Mouse (Mus musculus) ES-CJ7 (cell line): ENCODE results near the gene Lipa.
A peak's percentile ranks its signal among the peaks of the same experiment; 100 is the strongest.

Experiments used
- DNase-seq: peaks from one replicate; pipeline ENCODE4 v3.0.0; 2011; ENCODE audit warnings: low read depth, low spot score

Gene Lipa

DNA sequence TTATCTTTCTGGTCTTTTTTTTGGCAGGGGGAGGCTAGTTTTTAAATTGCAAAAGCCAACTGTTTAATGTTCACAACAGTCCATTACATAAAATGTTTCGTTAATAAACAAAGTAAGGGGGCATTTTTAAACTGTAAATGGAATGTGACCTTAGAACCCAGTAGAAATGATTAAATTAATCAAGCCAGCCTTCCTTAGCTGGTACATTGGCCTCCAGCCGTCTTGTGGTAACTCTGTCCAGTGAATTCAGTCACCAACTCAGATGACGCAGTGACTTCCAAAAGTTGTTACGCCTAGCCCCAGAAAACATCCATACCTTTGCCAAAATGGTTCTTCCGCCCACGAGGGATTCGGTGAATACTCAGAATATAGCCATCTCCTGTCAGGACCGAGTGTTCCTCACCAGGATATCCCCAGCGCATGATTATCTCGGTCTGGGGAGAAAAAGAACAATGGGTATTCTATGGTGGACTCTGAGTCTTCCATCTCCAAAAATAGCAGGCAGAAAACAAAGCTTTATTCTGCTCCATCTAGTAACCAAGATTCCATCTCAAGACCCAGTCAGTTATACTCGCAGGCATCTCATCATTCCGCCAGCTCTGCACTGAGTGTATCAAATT is 4.1 kb downstream of the Lipa start:
- DNase-seq = no peak

DNA sequence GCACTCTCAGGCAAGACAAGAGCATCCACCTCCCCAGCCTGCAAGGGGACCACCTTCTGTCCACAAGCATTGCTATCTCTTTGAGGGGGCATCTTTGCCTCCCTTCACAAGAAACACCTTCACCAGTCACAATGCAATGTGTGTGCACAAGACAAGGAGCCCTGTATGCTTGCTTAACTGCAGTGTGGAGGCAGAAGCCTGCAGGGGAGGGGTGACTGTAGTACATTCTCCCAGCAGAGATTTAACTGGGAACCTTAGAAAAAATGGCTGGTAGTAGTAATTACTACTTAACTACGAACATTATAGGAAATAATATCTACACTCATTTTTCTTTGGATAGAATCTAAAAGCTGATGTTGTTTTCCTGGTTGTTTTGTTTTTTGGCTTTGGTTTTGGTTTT is 5.3 kb downstream of the Lipa start:
- DNase-seq = no peak

DNA sequence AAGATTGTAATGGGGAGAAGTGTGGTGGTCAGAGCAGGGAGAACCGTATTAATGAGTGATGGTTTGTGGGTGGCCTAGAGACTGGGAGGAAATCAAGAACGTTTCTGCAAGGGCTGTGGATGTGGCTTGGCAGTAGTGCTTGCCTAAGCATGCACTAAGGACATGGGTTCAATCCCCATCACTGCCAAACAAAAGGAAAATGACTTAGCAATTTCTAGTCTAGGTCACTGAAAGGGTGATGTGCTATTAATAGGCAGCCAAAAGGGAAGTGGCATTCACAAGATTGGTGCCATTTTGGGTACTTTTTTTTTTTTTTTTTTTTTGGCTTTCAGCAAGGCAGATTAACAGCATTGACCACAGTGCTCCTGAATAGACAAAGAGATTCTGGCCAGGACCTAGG is 5.9 kb downstream of the Lipa start:
- no peak for DNase-seq

DNA sequence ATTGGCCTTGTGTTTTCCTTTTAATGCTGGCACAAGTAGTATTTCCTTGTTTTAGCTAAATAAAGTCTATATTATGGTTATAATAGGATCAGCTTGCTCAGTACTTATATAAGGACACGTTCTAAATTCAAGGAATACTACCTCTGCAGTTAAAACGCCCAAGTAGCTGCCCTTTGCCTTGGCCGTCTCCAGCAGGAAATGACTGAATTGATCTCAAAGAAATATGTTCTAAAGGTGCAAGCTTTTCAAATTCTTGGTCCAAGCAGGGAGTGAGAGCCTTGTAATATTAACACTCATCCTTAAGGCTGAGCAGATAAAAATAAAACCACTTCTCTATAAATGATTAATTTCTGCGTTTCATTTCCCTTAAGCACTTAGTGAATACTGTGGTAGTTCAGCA is 7.2 kb downstream of the Lipa start:
- DNase-seq = no peak

- no peak for DNase-seq
These were observed 7.6 kb downstream of the Lipa start for GRCm38 (mm10) chr19:34519646-34520045.

DNA sequence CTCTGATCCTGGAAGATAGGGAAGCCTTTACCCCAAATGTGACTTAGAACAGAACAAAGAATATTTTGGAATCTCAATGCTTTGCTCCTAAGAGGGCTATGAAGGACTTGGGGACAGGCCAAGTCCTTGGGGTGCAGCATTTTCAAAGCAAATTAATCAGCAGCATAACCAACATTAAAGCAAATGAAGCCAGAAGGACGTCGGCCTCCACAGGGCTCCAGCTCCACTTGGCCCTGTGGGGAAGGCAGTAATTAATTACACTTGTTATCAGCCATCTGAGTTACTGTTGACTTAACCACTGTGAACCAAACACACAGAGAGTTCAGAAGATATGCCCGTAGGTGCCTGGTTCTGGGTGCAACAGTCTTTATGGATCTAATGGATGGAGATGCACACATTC is 8.5 kb downstream of the Lipa start:
- DNase-seq = no peak

- no peak for DNase-seq
These were observed 9.3 kb downstream of the Lipa start for GRCm38 (mm10) chr19:34517812-34518594.

GRCm38 (mm10) chr19:34517197-34517596 is 10.1 kb downstream of the Lipa start:
- DNase-seq = no peak

DNA sequence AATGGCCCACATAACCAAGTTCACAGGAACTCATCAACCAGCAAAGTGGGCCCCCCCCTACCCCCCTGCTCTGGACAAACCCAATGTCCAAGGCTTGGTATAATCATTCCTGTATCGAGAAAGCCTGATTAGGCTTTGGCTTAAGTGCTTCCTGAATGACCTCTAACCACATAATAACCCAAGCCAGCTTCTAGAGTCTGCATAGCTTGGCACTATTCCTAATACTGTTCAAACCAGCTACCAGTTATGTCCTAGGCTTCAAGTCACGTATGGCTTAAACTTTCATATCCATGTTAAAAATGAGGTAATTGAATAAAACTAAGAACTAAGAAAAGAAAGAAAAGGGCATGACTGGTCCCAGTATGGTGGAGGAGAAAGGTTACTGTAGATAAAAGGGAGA is 10.9 kb downstream of the Lipa start:
- DNase-seq = no peak

DNA sequence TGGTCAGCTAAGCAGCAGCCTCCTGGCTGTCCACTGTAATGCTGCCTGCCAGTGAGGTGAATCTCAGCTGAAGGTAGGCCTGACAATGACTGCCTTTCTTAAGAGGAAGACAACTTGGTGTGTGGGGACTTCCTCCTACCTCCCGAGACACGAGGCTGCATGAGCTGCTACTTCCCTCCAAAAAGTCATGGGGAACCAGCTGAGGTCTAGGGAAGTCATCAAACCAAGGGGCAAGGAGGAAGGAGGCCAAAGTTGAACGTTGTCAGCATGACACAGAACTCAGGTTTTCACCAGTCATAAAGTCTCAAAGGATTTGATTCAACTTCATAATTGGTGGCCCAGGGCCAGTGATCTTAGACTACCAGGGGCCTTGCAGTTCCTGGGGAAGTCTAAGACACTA is 11.6 kb downstream of the Lipa start:
- DNase-seq = no peak

GRCm38 (mm10) chr19:34511528-34511927 is 15.7 kb downstream of the Lipa start:
- no peak for DNase-seq

DNA sequence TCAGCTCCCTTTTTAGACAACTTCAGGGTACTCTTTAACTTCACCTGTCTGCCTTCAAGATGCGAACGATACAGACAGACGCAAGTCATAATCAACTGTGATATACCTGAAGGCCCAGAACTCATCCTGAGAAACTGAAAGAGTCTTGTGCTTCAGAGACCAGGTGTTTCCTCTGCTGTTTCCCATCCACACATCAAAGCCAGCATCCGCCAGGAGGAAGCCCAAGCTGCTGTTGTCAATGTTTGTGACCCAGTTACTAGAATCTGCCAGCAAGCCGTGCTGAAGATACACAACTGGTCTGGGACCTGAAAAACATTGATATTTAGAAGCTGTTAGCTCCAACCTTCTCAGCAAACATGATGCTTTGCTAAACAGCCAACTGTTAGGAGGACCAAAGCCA is 16.6 kb downstream of the Lipa start:
- DNase-seq = no peak

- DNase-seq = no peak
These were observed 22.0 kb downstream of the Lipa start for GRCm38 (mm10) chr19:34505161-34505721.

DNA sequence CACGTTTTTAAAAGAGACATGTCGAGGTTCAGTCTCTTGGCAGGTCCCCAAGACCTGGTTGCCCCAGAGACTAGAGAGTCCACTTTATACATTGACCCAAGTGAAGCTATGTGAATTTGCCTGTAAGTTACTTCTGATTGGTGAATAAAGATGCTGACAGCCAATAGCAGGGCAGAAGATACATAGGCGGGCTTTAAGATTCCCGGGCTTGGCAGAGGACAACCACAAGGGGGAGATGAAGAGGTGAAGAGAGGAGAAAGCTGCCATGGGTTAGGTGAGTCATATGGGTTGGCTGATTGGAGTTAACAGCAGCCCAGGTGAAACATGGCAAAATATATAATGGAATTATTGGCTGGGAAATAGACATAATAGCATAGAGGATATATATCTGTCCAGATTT is 26.5 kb downstream of the Lipa start:
- peak; percentile 83 for DNase-seq

DNA sequence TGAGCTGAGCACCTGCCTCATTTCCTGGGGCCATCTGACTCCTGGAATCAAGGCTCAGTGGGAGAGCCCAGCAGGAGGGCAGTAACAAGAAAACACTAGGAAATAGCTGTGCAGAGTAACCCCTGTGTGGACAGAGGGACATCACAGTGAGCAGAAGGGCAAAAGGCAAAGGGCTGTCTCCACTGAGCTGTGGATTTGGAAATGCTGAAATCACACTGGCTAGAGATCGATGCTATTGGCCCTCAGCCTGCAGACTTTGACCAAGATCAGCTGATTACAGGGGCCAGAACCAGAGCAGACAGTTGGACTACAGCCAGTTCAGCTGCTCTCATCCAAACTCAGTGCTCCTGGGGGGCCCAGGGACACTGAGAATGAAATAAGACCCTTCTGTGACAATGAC is 30.9 kb downstream of the Lipa start:
- DNase-seq = no peak

DNA sequence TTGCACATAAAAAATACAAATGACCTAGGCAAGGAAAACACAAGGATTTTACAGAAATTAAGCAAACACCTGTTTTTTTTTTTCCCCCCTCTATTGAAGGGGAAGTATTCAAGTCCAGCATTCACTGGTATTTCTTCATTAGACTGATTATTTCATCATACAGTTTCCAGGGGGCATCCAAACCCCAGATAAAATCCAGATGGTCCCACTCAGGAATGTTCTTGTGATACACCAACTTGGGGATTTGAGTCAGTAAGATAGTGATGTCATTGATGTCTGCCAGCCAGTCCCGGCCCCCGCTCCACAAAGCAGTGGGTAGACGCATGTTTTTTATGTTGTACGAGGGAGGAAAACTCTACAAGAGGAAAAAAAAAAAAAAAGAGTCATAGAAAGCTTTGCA is 33.4 kb downstream of the Lipa start:
- DNase-seq = no peak

- peak; percentile 72 for DNase-seq
These were observed 43.7 kb downstream of the Lipa start for GRCm38 (mm10) chr19:34483547-34483946.

DNA sequence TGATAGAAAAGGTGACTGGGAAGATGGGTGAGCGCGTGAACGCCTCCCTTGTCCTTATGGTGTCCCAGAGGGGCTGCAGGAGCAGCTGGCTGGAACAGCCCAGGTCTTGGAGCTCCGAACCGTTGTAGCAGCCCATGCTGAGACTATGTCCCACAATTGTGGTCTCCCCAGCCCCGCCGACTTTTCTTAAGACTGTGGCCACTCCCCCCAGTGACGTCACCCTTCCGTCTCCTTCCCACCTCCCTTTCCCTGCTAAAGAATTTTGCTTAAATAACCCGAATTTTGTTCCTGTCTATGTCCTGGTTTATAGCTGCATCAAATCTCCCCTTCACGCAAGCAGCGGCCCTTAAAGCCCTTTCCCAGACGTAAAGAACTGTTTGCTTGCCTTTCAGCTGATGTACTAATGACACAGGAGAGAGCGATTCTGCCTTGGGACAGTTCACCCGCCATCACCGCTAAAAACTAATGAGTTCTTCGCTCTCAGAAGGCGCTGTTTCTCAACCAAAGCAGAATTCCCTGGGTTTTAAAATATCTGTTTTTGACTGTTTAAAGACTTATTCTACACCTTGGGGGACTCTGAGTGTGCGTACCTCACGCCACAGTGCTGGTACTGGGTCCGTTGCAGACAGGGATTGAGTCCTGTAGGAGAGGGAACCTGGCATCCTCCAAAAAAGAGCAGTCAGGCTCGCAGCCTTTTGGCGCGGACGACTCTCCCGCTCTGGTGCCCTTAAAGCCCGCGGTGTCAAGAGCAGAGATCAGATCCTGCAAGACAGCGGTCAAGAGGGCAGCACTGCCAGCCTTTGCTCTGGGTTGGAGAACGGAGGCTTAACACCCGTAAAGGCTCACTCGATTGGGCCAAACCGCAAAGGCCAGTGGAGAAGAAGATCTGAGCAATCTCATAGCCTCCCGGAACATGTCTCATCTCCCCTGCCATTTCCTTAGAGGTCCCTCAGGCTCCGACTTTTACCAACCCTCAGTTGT is 52.0 kb downstream of the Lipa start, which contains the start of gene Ch25h:
TSS of gene Ch25h (minus strand) at position 174 of the 981 bp plus-strand sequence.
- peak; percentile 37 for DNase-seq

DNA sequence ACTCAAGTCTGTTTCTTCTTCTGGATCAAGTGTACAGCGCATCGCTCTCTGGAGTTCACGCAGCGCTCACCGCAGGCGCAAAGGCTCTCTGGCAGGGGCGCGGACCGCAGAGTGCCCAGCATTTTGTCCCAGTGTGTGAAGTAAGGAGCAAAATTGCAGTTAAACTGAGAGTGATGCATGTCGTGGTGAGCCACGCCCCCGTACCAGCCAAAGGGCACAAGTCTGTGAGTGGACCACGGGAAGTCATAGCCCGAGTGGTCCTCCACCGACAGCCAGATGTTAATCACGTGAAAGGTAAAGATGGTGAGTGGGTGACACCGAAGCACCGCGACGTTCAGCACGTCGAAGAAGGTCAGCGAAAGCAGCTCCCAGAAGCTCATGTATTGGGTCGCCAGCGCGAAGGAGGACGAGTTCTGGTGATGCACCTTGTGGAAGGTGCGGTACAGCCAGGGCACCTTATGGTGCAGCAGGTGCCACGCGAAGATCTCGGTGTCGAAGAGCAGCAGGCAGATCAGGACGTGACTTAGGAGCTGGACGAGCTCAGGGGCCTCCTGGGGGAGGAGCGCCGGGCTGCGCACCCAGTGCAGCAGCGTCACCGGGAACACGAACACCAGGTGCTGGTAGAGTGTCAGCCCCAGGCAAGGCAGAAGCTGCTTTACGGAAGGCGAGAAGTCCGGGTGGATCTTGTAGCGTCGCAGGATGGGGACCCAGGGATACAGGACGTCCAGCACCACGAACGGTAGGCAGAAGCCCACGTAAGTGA is 52.9 kb downstream of the Lipa start:
- DNase-seq = peak; percentile 8

GRCm38 (mm10) chr19:34471703-34472102 is 55.6 kb downstream of the Lipa start:
- no peak for DNase-seq

- DNase-seq = no peak
These were observed 58.5 kb downstream of the Lipa start for GRCm38 (mm10) chr19:34468794-34469193.
